In the genomic region with DNA sequence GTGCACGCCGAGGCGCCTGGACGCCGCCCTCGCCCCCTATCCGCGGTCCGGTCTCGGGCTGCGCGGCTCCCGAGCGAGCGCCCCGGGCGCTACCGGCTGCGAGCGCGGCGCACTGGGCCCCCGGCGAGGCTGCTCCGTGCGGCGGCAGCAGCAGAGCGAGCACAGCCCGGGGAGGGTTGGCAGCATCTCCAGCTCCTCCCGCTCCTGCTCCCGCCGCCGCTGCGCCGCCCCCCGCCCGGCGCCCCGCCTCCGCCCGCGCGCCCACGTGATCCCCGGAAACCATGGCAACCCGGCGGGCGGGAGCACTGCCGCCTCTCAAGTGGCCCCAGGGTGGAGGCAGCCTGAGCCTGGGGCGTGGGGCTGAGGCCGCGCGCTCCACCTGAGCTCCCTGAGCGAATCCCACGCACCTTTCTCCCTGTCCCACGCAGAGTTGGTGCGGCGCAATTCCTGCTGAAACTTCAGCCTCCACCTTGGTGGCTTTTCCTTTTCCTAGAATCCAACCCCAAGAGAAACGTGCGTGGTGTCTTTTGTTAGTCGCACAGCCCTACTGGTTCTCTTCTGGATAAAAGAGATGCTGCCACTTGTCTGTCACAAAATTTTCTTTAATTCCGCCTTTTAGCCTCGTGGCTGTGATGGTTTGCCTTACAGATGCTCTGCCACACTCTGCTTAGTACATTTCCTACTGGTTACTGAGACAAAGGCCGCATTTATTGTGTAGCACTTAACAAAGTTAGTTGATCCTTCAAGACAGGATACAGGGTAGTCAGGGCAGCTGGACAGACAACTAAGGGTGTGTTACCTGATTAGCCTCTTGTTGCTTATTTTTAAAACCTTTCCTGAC, we compare ENCODE assay signal across 8 mouse cellular contexts. TPM values are rescaled to one million over a fixed set of nuclear protein-coding genes. Genes with fewer than 3 reads are reported as not detected.
DNase-seq lines count a peak whose midpoint lies in the region; ATAC-seq lines count a peak whose summit lies in the region.

A gene (minus strand): TSS at position 207 of the 841 bp plus-strand sequence.

- ATAC-seq in inflammation-experienced regulatory T-cells, adult 6 months: peak; percentile 91
- peak; percentile 84 for ATAC-seq in megakaryocyte-erythroid progenitor cell, adult 5-6 weeks (replicated peaks; ENCODE audit: low FRiP score, low TSS enrichment, poor library complexity, severe bottlenecking)

- DNase-seq in adipocyte (ENCODE audit: low spot score): peak; percentile 88
- peak; percentile 91 for DNase-seq in embryo, embryonic 10 days (ENCODE audit: low spot score)
- peak; percentile 88 for DNase-seq in gastrocnemius, postnatal 14 days
- peak; percentile 88 to 94 for DNase-seq in left cerebral cortex, postnatal 10 days (ENCODE audit: extremely low spot score in 1 of 2, low spot score in 2 of 2)
- peak; percentile 97 for DNase-seq in right cerebral cortex, postnatal 25 days
- peak; percentile 90 to 92 for DNase-seq in urinary bladder, postnatal 4 days (ENCODE audit: low spot score in 2 of 2)

- intact Hi-C loops in gastrocnemius, postnatal 14 days (cut with DNase I; ENCODE audit: low total_unique reads): loop anchor here (10.0 kb wide), 1 partner anchor 87 kb away; no protein-coding TSS in a partner anchor
- intact Hi-C loops in left cerebral cortex, postnatal 10 days (cut with DNase I): loop anchor here (10.0 kb wide), 1 partner anchor 173 kb away; no protein-coding TSS in a partner anchor

RNA-seq across cellular contexts. Expression of the gene that starts here (rescaled TPM):
- 1 to 10 TPM; 2.0 to 3.1 TPM for total RNA-seq in gastrocnemius, postnatal 14 days (2021)
- under 1 TPM; 0.38 to 0.77 (median 0.67) TPM for polyA plus RNA-seq in inflammation-experienced regulatory T-cells, adult 6 months (2017; shearing (Covaris generic))
- 100 to 1,000 TPM; 157 to 160 TPM for total RNA-seq in left cerebral cortex, postnatal 10 days (2021)
- total RNA-seq in megakaryocyte-erythroid progenitor cell, adult 5-6 weeks (2014; fragmentation: Nextera tagmentation): 106 and 110 TPM in 2 replicates
- 158 and 172 TPM in 2 replicates for total RNA-seq in megakaryocyte-erythroid progenitor cell, adult 5-6 weeks (2017)

Comparison
In these comparisons a context has a peak if more than half of its experiments do, and no peak if none do; other contexts are left out.
1. Peak in every context shown above with its lines: DNase-seq and ATAC-seq.
2. RNA of the gene that starts here (total RNA-seq): 157 to 160 TPM in left cerebral cortex, postnatal 10 days and 106 to 172 TPM in megakaryocyte-erythroid progenitor cell, adult 5-6 weeks; 2.0 to 3.1 TPM in gastrocnemius, postnatal 14 days; every median in the first group is over 10 times any median in the second.
3. Peak in ATAC-seq in inflammation-experienced regulatory T-cells, adult 6 months; RNA of the gene not detected or under 1 TPM.